Mouse (Mus musculus) adrenal gland (tissue): ENCODE measurements around the gene Fbxl8.

Source experiments
- intact Hi-C: fragments of 180-260 bp; cut with DNase I; formaldehyde crosslinking; loops from one replicate; pipeline ENCODE4 v1.15.1; 2025

Gene Fbxl8

GRCm38 (mm10) chr8:105298351-105299252 is 34.2 kb downstream of the Fbxl8 start:
- intact Hi-C loops: no loop called here

DNA sequence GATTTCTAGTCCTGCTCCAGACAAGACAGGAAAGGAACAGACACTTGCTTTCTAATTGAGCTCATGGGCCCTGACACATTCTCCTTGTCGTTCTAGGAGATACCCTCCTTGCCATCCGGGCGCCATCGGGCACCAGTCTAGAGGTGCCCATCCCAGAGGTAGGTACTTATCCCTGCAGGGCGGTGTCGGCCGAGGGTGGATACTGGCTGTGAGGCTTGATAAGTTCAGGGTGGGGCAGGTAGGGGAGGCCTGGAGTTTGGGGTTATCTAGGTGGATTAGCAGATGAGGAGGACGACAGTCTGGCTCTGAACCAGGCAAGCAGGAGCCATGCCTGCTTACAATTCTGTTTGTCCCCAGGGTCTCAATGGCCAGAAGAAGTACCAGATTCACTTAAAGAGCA is 35.5 kb downstream of the Fbxl8 start:
- intact Hi-C loops: no loop called here

DNA sequence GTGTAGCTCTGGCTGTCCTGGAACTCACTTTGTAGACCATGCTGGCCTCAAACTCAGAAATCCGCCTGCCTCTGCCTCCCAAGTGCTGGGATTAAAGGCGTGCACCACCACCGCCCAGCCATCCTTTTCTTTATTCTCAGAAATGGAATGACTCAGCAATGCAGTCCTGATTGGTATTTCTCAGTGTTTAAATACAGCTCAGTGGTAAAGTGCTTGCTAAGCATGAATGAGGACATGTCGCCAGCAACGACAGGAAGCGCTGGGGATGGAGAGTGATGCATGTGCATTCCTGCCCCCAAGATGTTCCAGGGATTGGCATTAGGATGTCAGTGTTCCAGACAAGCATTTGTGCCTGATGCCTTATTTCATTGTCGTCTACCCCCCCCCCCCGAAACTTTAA is 38.9 kb downstream of the Fbxl8 start:
- intact Hi-C loops: no loop called here

GRCm38 (mm10) chr8:105303874-105304273 is 39.4 kb downstream of the Fbxl8 start:
- intact Hi-C loops: no loop called here

DNA sequence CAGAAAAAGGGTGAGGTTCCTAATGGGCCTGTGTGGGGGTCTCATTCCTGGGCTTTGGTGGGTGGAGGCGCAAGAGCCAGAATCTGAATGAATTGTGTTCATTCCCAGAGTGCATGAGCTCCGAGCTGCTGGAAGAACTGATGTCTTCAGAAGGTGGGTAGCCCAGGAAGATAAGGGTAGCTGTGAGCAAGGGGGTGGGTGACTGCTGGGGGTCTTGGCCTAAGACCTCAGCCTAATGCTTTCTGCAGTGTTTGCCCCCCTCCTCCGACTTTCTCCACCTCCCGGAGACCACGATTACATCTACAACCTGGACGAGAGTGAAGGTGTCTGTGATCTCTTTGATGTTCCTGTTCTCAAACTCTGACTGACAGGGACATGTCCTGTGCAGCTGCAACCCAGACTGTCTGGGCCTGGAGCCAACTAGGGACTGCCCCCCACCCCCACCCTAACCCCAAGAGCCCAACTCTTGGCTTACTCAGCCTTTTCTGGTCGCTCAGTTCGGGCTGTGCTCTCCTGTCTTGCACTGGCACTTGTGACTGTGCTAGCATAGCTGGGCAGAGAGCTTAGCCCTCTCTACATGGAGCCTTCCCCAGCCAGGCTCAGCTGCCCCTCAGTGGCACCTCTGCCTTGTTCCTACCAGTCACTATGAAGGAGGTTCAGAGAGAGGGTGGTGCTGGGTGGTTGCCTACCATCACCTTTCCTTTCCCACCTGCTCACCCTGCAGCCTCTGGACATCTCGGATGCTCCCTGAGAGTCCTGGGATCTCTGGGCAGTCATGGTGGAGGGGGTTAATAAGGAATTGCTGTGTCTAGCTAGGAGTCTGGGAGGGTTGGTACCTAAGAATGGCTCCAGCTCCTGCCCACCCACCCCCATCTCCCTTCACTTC is 40.1 kb downstream of the Fbxl8 start:
- intact Hi-C loops: no loop called here

- intact Hi-C loops: no loop called here
Measured at GRCm38 (mm10) chr8:105305211-105306145, 41.0 kb downstream of the Fbxl8 start, which contains the start of gene Elmo3. Gene Elmo3 (plus strand): TSS chr8:105305601.

- intact Hi-C loops: no loop called here
Measured at GRCm38 (mm10) chr8:105306146-105306691, 41.8 kb downstream of the Fbxl8 start.

GRCm38 (mm10) chr8:105307670-105308069 is 43.2 kb downstream of the Fbxl8 start:
- intact Hi-C loops: no loop called here

GRCm38 (mm10) chr8:105308428-105308827 is 44.0 kb downstream of the Fbxl8 start:
- intact Hi-C loops: no loop called here

- intact Hi-C loops: no loop called here
Measured at GRCm38 (mm10) chr8:105309142-105309847, 44.8 kb downstream of the Fbxl8 start.

GRCm38 (mm10) chr8:105310118-105310517 is 45.7 kb downstream of the Fbxl8 start:
- intact Hi-C loops: no loop called here

DNA sequence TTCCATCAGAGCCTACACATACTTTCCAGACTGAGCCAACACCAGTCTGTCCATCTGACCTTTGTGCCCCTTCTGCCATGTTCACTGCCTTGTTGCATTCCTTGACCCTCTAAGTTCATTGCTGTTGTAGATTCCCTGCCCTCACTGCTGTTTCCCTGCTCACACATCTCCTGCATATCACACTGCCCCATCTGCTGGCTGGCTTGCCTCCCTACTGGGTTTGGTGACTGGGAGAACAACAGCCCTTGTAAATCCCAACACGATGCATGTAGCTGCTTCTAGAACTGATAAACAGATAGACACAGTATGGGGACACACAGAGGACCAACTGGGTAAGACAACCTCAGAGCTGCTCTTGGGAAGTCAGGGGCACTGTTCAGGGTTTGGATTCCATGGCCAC is 47.3 kb downstream of the Fbxl8 start:
- intact Hi-C loops: no loop called here

- intact Hi-C loops: no loop called here
Measured at GRCm38 (mm10) chr8:105312891-105313481, 48.5 kb downstream of the Fbxl8 start.

DNA sequence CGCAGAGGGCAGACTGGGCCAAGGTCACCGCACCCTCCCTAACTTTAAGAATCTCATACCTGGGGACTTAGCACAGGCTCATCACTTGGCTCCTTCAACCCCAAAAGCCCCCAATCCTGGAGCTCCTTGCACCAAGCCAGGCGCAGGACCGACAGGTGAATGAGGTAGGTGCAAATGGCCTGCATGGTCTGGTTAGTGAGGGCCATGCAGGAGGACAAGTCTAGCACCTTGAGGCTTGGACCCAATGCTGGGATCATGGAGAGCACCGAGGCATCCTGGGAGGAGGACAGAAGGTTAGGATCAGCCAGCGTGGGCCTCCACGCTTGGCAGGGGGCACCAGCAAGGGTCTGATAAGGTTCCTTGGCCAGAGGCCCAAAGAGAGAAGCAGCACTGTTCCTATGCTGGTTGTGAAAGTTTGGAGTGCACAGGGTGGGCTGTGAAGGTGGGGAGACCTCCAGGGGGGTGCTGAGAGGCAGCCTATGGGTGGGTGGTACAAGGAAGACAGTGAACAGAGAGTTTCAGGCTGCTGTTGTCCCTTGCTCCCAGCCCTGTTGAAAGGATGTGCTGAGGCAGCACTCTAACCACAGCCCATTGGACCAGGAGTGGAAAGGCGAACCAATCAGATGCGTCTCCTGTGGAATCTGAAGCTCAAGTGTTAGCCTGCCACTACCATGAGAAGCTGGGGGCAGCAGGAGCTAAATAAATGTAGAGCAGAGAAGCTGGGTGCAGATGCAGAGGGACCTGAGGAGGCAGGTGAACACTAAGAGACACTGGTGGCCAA is 49.4 kb downstream of the Fbxl8 start:
- intact Hi-C loops: no loop called here

DNA sequence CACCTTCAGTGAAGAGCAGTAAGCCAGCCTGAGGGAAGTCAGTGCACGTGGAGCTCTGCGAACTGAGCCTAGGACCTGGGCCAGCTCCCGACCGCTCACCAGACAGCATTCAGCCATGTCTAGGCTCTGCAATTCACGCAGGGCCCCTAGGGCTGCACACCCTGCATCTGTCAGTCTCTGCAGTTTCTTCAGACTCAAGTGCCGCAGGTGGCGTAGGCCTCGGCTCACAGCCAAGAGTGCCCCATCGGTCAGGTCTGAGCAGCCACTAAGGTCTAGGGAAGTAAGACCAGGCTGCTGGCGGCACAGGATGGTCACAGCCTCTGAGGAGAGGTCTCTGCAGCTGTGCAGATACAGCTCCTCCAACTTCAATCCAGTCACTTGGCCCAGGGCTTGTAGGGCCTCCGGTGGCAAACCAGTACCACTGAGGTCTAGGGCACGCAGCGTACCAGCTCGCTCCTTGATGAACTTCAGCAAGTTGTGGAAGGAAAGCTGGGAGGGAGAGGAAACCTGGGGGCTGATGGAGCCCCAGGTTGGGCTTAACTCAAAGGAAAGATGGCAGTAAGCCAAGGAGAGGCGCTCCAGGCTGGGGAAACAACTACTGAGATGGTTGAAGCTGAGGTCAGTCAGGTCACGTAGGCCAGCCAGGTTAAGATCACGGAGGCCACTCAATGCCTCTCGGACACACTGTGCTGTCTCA is 50.8 kb downstream of the Fbxl8 start:
- intact Hi-C loops: no loop called here

DNA sequence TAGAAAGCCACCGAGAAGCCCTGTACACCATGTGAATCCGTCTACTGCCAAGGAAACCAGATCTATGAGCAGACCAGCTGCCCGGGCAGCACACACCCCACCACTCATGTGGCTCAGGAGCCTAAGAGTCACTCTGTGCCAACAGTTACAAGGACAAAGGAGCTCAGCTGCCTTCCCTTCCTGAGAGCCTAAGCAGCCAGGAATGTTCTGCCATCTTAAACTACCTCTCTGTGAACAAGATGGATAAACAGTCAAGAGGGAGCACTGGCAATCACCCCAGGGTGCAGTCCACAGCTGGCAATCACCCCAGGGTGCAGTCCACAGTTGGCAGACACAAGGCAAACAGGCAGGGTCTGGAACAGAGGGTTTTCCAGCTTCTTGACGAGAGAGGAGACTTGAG is 53.5 kb downstream of the Fbxl8 start:
- intact Hi-C loops: no loop called here

GRCm38 (mm10) chr8:105318662-105319190 is 54.3 kb downstream of the Fbxl8 start:
- intact Hi-C loops: no loop called here
